Mouse (Mus musculus) megakaryocyte-erythroid progenitor cell, adult 5 weeks (primary cell): ENCODE data around the gene Capn2. TPM values are rescaled to one million over a fixed set of nuclear protein-coding genes. Genes with fewer than 3 reads are reported as not detected.

Experiments
- polyA plus RNA-seq: library from polyadenylated mRNA; stranded (reverse); fragments of >175 nt; gene quantifications from 2 replicates; pipeline ENCODE4 v1.2.3, GENCODE M21; 2012

Capn2 gene
- polyA plus RNA-seq, result 5.7 and 8.9 TPM in 2 replicates

DNA sequence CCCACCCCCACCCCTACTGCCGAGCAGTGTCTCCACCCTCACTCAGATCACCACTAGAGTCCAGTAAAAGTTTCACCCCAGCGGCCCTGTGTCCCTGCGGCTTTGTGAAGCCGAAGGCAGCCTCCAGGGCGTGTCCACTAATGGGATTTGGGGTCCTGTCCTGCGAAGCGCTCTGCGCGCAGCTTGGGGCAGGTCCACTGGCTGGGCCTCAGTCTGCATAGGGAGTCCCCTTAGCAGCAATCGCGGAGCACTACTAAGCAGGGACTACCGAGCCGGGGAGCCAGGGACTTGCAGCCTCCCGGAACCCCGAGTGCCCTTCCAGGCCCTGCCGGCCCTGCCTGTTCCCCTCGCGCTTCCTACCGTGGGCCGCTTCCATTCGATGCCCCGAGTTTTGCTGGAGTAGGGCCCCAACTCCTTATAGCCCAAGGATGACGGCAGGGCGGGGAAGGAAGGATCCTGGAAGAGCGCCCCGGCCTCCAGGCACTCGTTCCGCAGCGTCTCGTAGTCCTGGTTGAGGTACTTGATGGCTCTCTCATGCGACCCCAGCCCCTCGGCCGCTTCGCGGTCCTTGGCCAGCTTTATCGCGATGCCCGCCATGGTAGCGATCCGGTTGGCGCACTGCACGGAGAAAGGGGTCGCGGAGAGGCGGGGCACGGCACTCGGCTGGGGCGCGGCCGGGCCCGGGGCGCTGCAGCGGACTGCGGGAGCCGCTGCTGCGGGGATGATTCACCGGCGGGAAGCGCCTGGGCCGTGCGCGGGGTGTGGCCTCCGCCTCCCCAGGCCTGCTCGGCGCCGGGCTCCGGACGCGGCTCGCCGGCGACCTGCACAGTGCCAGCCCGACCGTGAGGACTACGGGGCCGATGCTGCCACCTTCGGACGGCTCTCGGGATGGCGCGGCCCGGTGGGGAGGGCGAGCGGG is at the start of gene Capn2:
TSS of gene Capn2 (minus strand) at position 851 of the 919 bp plus-strand sequence.

DNA sequence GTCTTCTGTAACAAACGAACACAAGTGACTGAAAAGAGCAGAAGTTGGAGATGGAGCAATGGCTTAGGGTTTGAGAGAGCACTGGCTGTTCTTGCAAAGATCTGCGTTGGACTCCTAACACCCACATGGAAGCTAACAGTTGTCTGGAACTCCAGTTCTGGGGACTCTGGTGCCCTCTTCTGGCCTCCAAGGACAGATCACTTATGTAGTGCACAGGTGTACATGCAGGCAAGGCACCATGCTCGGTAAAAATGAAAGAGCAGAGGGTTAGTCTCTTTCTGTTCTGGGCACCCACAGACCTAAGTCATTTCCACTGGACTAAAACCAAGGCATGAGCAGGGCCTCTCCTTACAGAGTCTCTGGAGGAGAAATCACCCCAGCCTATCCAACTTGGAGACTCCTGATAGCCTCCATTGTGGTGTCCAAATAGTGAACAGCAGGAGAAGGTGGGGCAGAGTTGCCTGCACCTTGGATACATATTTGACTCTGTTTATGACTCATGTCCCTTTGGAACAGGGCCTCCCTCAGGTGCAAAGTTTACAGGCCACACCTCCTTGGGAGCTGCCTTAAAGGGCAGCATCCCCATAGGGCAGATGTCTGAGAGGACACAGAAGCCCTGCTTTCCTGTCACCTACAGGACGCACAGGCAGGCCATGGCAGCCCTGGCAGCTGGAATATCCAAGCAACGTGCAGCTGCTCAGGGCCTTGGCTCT is 47.2 kb upstream of the Capn2 start, which contains the start of gene Capn8:
TSS of gene Capn8 (plus strand) at position 600 of the 713 bp plus-strand sequence.

Other genes starting within 250 kb of the Capn2 start
- 21.7 and 26.3 TPM in 2 replicates for gene Degs1, start 234.8 kb downstream of the Capn2 start, polyA plus RNA-seq
- gene Fbxo28, start 176.0 kb downstream of the Capn2 start, polyA plus RNA-seq, result 16.8 and 28.2 TPM in 2 replicates
- gene Trp53bp2, start 108.4 kb downstream of the Capn2 start, polyA plus RNA-seq, result 23.9 and 37.3 TPM in 2 replicates
- not detected in 2 replicates for gene Capn8, start 47.4 kb upstream of the Capn2 start, polyA plus RNA-seq
- not detected in 2 replicates for gene Ccdc185, start 231.6 kb upstream of the Capn2 start, polyA plus RNA-seq
- gene Susd4, start 246.3 kb upstream of the Capn2 start, polyA plus RNA-seq, result 0.12 TPM in 1 of 2 replicates, not detected in the other